Mouse (Mus musculus): ENCODE data around the gene Spty2d1.

The Spty2d1 gene

GRCm38 (mm10) chr7:47022482-47022881 lies 14.3 kb upstream of the Spty2d1 start:
- DNase-seq (ENCODE audit: low read depth, low spot score) = no peak

GRCm38 (mm10) chr7:47020956-47021355 lies 12.7 kb upstream of the Spty2d1 start:
- DNase-seq (ENCODE audit: low read depth, low spot score) = no peak

- no peak for DNase-seq (ENCODE audit: low read depth, low spot score)
Measured at GRCm38 (mm10) chr7:47019641-47020040, 11.4 kb upstream of the Spty2d1 start.

GRCm38 (mm10) chr7:47017146-47017545 lies 8.9 kb upstream of the Spty2d1 start:
- DNase-seq (ENCODE audit: low read depth, low spot score) = peak; percentile 39

- DNase-seq (ENCODE audit: low read depth, low spot score) = no peak
Measured at GRCm38 (mm10) chr7:47016602-47017001, 8.4 kb upstream of the Spty2d1 start.

- DNase-seq (ENCODE audit: low read depth, low spot score) = peak; percentile 97
Measured at GRCm38 (mm10) chr7:47015390-47016065, 7.3 kb upstream of the Spty2d1 start.

GRCm38 (mm10) chr7:47014564-47015389 lies 6.6 kb upstream of the Spty2d1 start:
- no peak for DNase-seq (ENCODE audit: low read depth, low spot score)

- no peak for DNase-seq (ENCODE audit: low read depth, low spot score)
Measured at GRCm38 (mm10) chr7:47013131-47013767, 5.0 kb upstream of the Spty2d1 start.

- peak; percentile 87 for DNase-seq (ENCODE audit: low read depth, low spot score)
Measured at GRCm38 (mm10) chr7:47007818-47008167, 418 bp downstream of the Spty2d1 start.

- no peak for DNase-seq (ENCODE audit: low read depth, low spot score)
Measured at GRCm38 (mm10) chr7:47007109-47007780, 966 bp downstream of the Spty2d1 start.

- no peak for DNase-seq (ENCODE audit: low read depth, low spot score)
Measured at GRCm38 (mm10) chr7:47003411-47004115, 4.6 kb downstream of the Spty2d1 start.

- DNase-seq (ENCODE audit: low read depth, low spot score) = no peak
Measured at GRCm38 (mm10) chr7:47001900-47002275, 6.3 kb downstream of the Spty2d1 start.

- DNase-seq (ENCODE audit: low read depth, low spot score) = no peak
Measured at GRCm38 (mm10) chr7:47001125-47001899, 6.9 kb downstream of the Spty2d1 start.

GRCm38 (mm10) chr7:47000644-47000983 lies 7.6 kb downstream of the Spty2d1 start:
- DNase-seq (ENCODE audit: low read depth, low spot score) = no peak

- no peak for DNase-seq (ENCODE audit: low read depth, low spot score)
Measured at GRCm38 (mm10) chr7:46999983-47000643, 8.1 kb downstream of the Spty2d1 start.

- no peak for DNase-seq (ENCODE audit: low read depth, low spot score)
Measured at GRCm38 (mm10) chr7:46998942-46999341, 9.3 kb downstream of the Spty2d1 start.

GRCm38 (mm10) chr7:46997644-46998395 lies 10.4 kb downstream of the Spty2d1 start:
- no peak for DNase-seq (ENCODE audit: low read depth, low spot score)

GRCm38 (mm10) chr7:46997008-46997407 lies 11.2 kb downstream of the Spty2d1 start:
- no peak for DNase-seq (ENCODE audit: low read depth, low spot score)

- no peak for DNase-seq (ENCODE audit: low read depth, low spot score)
Measured at GRCm38 (mm10) chr7:46995558-46995957, 12.7 kb downstream of the Spty2d1 start.

Data from ZHBTc4 (cell line).